Mouse (Mus musculus) erythroblast, embryonic 14.5 days (primary cell): Measurements from ENCODE around the gene Rab8b.

ENCODE experiments used
- GATA1 ChIP-seq: IDR thresholded peaks from 2 replicates; pipeline ENCODE4 v1.6.1; 2012; ENCODE audit warnings: low read length, inconsistent platforms, mixed read lengths
- TAL1 ChIP-seq: IDR thresholded peaks from 3 replicates; pipeline ENCODE4 v1.6.1; 2012; ENCODE audit warnings: low read length, inconsistent platforms, mixed read lengths

- TF ChIP-seq TAL1 (no peak), GATA1 (no peak)
These were observed 45.2 kb downstream of the Rab8b start for GRCm38 (mm10) chr9:66874297-66874696.
